Mouse (Mus musculus) ES-E14 (cell line): Measurements from ENCODE around the gene Pard3.

Experiments used
- HCFC1 ChIP-seq: IDR thresholded peaks from 2 replicates; pipeline ENCODE4 v1.6.1; 2012; ENCODE audit warnings: low read length, inconsistent platforms, borderline replicate concordance; ENCODE audit not compliant: insufficient read depth
- MAFK ChIP-seq: IDR thresholded peaks from 2 replicates; pipeline ENCODE4 v1.6.1; 2014; ENCODE audit warnings: mild to moderate bottlenecking, low read depth, low read length, inconsistent platforms; ENCODE audit not compliant: insufficient read depth
- ZC3H11A ChIP-seq: IDR thresholded peaks from 2 replicates; pipeline ENCODE4 v1.6.1; 2012; ENCODE audit warnings: low read depth, mild to moderate bottlenecking, inconsistent platforms, low read length, borderline replicate concordance
- ZNF384 ChIP-seq: IDR thresholded peaks from 2 replicates; pipeline ENCODE4 v1.6.1; 2012; ENCODE audit warnings: low read depth, low read length, inconsistent platforms

DNA sequence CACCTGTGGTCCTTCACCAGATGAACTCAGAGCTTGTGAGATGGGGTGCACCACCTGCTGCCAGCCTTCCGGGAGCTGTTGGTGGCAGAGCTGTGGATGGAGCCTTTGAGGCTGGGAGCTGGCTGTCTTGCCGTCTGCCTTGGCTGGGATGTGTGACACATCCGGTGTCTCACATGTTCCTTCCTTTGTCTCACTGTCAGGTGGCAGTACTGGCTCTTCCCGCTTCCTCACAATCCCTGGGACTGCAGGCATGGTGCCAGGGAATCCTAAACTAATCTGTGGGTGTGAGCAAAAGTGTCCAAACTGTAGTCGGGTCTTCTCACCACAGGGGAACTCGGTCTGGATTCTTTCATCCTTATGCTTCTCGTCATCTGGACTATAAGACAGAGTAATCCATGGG lies 85.1 kb downstream of the Pard3 start:
- TF ChIP-seq MAFK = no peak
- no peak for TF ChIP-seq ZNF384
- TF ChIP-seq HCFC1 = no peak
- TF ChIP-seq ZC3H11A = no peak
